Mouse (Mus musculus) kidney, postnatal 0 days (tissue): Measurements from ENCODE around the gene Slc25a42. TPM values are rescaled to one million over a fixed set of nuclear protein-coding genes. Genes with fewer than 3 reads are reported as not detected.
A peak's percentile ranks its signal among the peaks of the same experiment; 100 is the strongest.

Source experiments
- ATAC-seq: fragments of 200-750 bp; cut with Nextera tagmentation; replicated peaks from 2 replicates; pipeline ENCODE4 v1.8.0; 2017; ENCODE audit warnings: low read depth, moderate number of reproducible peaks, moderate TSS enrichment, moderate library complexity; ENCODE audit not compliant: low FRiP score
- DNase-seq: peaks from one replicate; pipeline ENCODE4 v3.0.0-alpha.2; 2016; ENCODE audit warnings: low spot score
- H3K27ac ChIP-seq: fragments of 300-500 bp; sonication (generic); 2 replicates; pipeline ENCODE4 v1.5.1; 2014; ENCODE audit warnings: mild to moderate bottlenecking
- H3K27me3 ChIP-seq: fragments of 300-500 bp; sonication (generic); 2 replicates; pipeline ENCODE4 v1.6.1; 2014; ENCODE audit warnings: low read length, mixed read lengths; ENCODE audit not compliant: insufficient read depth
- H3K36me3 ChIP-seq: fragments of 300-500 bp; sonication (generic); 2 replicates; pipeline ENCODE4 v1.6.1; 2014; ENCODE audit warnings: low read length, mixed read lengths; ENCODE audit not compliant: insufficient read depth
- H3K4me1 ChIP-seq: fragments of 300-500 bp; sonication (generic); replicated peaks from 2 replicates; pipeline ENCODE4 v1.6.1; 2014; ENCODE audit warnings: antibody characterized with exemption, low read length, mixed read lengths; ENCODE audit not compliant: insufficient read depth
- H3K4me2 ChIP-seq: fragments of 300-500 bp; sonication (generic); 2 replicates; pipeline ENCODE4 v1.6.1; 2014; ENCODE audit warnings: mild to moderate bottlenecking, low read length, moderate library complexity, mixed read lengths
- H3K4me3 ChIP-seq: fragments of 300-500 bp; sonication (generic); replicated peaks from 2 replicates; pipeline ENCODE4 v1.5.1; 2014; ENCODE audit warnings: low read depth, low read length
- H3K9ac ChIP-seq: fragments of 300-500 bp; sonication (generic); 2 replicates; pipeline ENCODE4 v1.6.1; 2014; ENCODE audit warnings: low read depth, low read length
- H3K9me3 ChIP-seq: fragments of 300-500 bp; sonication (generic); replicated peaks from 2 replicates; pipeline ENCODE4 v1.6.1; 2016; ENCODE audit warnings: low read length, inconsistent platforms, mixed read lengths
- CTCF ChIP-seq: IDR thresholded peaks from 2 replicates; pipeline ENCODE4 v1.5.1; 2016; ENCODE audit warnings: antibody characterized with exemption, low read depth, mild to moderate bottlenecking, moderate library complexity
- WGBS: fragments of 180-500 bp; shearing (Covaris S2); extraction: QIAGEN DNeasy Blood & Tissue Kit; methylation state at CpG from one replicate; pipeline ENCODE4 v1.1.7; 2014; 5-methylcytosine and 5-hydroxymethylcytosine counted together
- polyA plus RNA-seq: library from polyadenylated mRNA; unstranded; fragments of >200 nt; fragmentation: Nextera tagmentation; extraction: Ambion mirVana; gene quantifications from 2 replicates; pipeline ENCODE4 v1.2.1, GENCODE M21; 2015

The Slc25a42 gene
- polyA plus RNA-seq, result 5.6 TPM in 2 replicates

DNA sequence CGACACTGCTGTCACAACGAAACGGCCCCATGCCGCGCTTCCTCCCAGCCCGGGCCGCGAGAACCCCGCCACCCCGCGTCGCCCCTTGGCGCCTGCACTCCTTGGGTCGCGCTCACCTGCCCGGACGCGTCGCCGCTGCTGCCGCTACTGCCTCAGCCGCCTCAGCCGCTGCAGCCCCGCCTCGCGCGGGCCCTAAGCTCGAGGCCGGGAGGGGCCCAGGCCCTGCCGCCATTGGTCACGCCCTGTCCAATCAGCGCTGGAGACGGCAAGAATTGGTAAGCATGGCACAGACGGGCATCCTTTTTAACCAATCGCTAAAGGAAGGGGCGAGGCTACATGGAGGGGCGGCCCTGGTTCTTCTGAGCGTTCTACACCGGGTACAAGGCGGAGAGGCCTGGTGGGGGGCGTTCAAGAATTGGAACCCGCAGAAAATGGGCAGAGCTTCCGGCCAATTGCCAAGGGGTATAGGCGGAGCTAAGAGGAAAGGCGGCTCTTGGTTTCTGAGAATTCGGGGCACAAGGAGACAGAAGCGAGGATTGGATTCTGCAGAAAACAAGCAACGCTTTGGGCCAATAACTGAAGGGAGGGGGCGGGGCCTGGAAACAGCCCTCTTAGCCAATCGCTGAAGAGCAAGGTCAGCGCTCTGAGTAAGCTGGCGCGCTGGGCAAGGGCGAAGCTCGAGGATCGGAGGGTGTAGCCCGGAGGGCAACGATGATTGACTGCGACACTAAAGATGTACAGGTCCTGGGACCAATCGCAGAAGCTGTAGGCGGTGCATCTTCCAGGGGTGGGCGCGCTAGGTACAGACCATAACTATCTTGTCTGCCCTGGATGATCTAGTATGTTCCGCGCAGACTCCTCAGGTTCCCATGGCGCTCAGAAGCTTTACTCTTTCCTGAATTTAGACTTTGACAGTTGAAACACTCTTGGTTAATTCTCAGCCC, at the start of gene Slc25a42:
Gene Slc25a42, minus strand, starts transcription at position 194 of the 944 bp plus-strand sequence.
- Histone ChIP-seq H3K4me2 (peak within 1 kb of the TSS; percentile 98), H3K27me3 (no peaks in the 10 kb centered on the region), H3K9me3 (no peaks in the 10 kb centered on the region), H3K4me3 (peak within 1 kb of the TSS; percentile 62), H3K27ac (peak within 1 kb of the TSS; percentile 81), H3K4me1 (peaks cover 5% of the 10 kb centered on the region), H3K9ac (peak within 1 kb of the TSS; percentile 58), H3K36me3 (no peaks in the 10 kb centered on the region)
- peak; percentile 10; the same call in 1 of the 2 replicates for TF ChIP-seq CTCF
- under 1% methylated on average over 66 of the region's 66 CpGs for WGBS
- peak; percentile 99 for ATAC-seq
- DNase-seq, result peak; percentile 99

GRCm38 (mm10) chr8:70259043-70259442, 46.9 kb upstream of the Slc25a42 start:
- no peak for DNase-seq
- Histone ChIP-seq H3K9me3 (no peaks in the 10 kb centered on the region), H3K36me3 (peaks cover 84% of the 10 kb centered on the region), H3K4me1 (no peaks in the 10 kb centered on the region), H3K4me2 (no peak overlapping the region), H3K9ac (no peak overlapping the region), H3K27me3 (no peaks in the 10 kb centered on the region), H3K4me3 (no peak overlapping the region), H3K27ac (no peak overlapping the region)
- no peak for TF ChIP-seq CTCF
- ATAC-seq, result no peak
- WGBS, result 75% methylated on average over 2 of the region's 2 CpGs

DNA sequence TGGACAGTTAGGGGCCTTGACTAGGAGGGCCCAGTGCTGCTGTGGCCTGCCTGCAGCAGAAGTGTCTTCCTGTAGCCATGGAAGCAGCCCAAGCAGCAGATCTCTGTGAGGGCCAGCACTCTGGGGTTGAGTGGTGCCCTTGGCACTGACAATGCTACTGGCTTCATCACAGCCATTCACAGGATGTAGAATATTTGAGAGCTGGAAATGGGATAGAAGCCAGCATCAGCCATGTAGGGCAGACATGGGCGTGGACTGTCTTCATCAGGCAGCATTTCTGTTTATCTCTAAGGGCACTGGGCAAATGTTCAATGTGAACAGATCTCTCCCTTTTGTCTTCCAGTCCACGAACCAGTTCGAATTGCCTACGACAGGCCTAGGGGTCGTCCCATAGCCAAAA, 46.5 kb upstream of the Slc25a42 start:
- Histone ChIP-seq H3K4me3 (no peak overlapping the region), H3K36me3 (peaks cover 84% of the 10 kb centered on the region), H3K4me2 (no peak overlapping the region), H3K9me3 (no peaks in the 10 kb centered on the region), H3K4me1 (no peaks in the 10 kb centered on the region), H3K27ac (no peak overlapping the region), H3K27me3 (no peaks in the 10 kb centered on the region), H3K9ac (no peak overlapping the region)
- DNase-seq, result no peak
- no peak for ATAC-seq
- 90% methylated on average over 5 of the region's 5 CpGs for WGBS
- no peak for TF ChIP-seq CTCF

DNA sequence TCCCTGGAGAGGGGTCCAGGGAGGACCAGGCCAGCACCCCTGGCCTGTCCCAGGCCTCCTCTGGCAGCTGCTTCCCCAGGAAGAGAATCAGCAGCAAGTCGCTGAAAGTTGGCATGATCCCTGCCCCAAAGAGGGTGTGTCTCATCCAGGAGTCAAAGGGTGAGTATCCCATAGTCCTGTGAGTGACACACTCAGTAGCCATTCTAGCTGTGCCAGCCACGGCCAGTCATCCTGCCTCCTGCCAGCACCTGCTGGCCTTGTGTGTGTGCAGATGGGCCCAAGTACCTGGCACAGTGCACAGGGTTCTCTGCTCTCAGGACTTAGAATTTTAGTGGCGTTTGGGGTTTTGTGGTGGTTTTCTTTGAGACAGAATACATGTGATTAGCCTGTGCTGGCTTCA, 45.4 kb upstream of the Slc25a42 start:
- Histone ChIP-seq H3K27me3 (no peaks in the 10 kb centered on the region), H3K4me1 (no peaks in the 10 kb centered on the region), H3K9ac (0 out of 2 replicates have a peak overlapping the region, but pooled peaks have one; percentile 13), H3K36me3 (peaks cover 85% of the 10 kb centered on the region), H3K4me2 (no peak overlapping the region), H3K9me3 (no peaks in the 10 kb centered on the region), H3K27ac (no peak overlapping the region), H3K4me3 (no peak overlapping the region)
- WGBS, result 59% methylated on average over 3 of the region's 3 CpGs
- TF ChIP-seq CTCF, result no peak
- DNase-seq (no peak), ATAC-seq (no peak)

GRCm38 (mm10) chr8:70254628-70255027, 42.5 kb upstream of the Slc25a42 start:
- Histone ChIP-seq H3K9ac (no peak overlapping the region), H3K4me1 (no peaks in the 10 kb centered on the region), H3K27ac (no peak overlapping the region), H3K36me3 (peaks cover 81% of the 10 kb centered on the region), H3K4me3 (no peak overlapping the region), H3K9me3 (no peaks in the 10 kb centered on the region), H3K4me2 (no peak overlapping the region), H3K27me3 (no peaks in the 10 kb centered on the region)
- ATAC-seq (no peak), DNase-seq (no peak)
- TF ChIP-seq CTCF, result peak; percentile 49; the same call in 1 of the 2 replicates
- 67% methylated on average over 1 of the region's 1 CpGs for WGBS

- TF ChIP-seq CTCF, result no peak
- no peak overlapping the region for H3K4me2 ChIP-seq
- H3K4me1 ChIP-seq, result no peaks in the 10 kb centered on the region
- no peak overlapping the region for H3K9ac ChIP-seq
- peaks cover 62% of the 10 kb centered on the region for H3K36me3 ChIP-seq
- whole genome bisulfite sequencing, result 94% methylated on average over 3 of the region's 3 CpGs
- no peaks in the 10 kb centered on the region for H3K27me3 ChIP-seq
- H3K9me3 ChIP-seq, result no peaks in the 10 kb centered on the region
- ATAC-seq (no peak), DNase-seq (no peak)
- no peak overlapping the region for H3K4me3 ChIP-seq
- H3K27ac ChIP-seq, result no peak overlapping the region
Observed at GRCm38 (mm10) chr8:70247841-70248240, 35.7 kb upstream of the Slc25a42 start.
